Mouse (Mus musculus) cerebellum, adult 2 months (tissue): Measurements from ENCODE around the gene Adgrl3. TPM values are rescaled to one million over a fixed set of nuclear protein-coding genes. Genes with fewer than 3 reads are reported as not detected.

Experiments
- DNase-seq, 2 experiments: peaks; one replicate each; pipeline ENCODE4 v3.0.0; 2021
- H3K27ac ChIP-seq: fragments of 200-500 bp; 2 replicates; pipeline ENCODE4 v1.5.1; 2012; ENCODE audit warnings: low read length, control low read depth, inconsistent platforms; ENCODE audit not compliant: insufficient read depth
- H3K27me3 ChIP-seq: fragments of 200-500 bp; 2 replicates; pipeline ENCODE4 v1.6.1; 2012; ENCODE audit warnings: inconsistent platforms, mild to moderate bottlenecking, low read length, moderate library complexity; ENCODE audit not compliant: control insufficient read depth, insufficient read depth
- H3K4me1 ChIP-seq: fragments of 200-500 bp; 2 replicates; pipeline ENCODE4 v1.6.1; 2011; ENCODE audit warnings: low read length; ENCODE audit not compliant: control insufficient read depth, insufficient read depth
- H3K4me3 ChIP-seq: fragments of 200-500 bp; replicated peaks from 2 replicates; pipeline ENCODE3; 2011; ENCODE audit warnings: mild to moderate bottlenecking, low read depth, low read length, control low read depth; ENCODE audit not compliant: insufficient read depth
- CTCF ChIP-seq: fragments of 200-500 bp; IDR thresholded peaks from 2 replicates; pipeline ENCODE4 v1.5.1; 2011; ENCODE audit warnings: low read depth, mild to moderate bottlenecking, control low read depth, low read length, moderate library complexity, borderline replicate concordance; ENCODE audit not compliant: insufficient read depth
- POLR2A ChIP-seq: fragments of 200-500 bp; IDR thresholded peaks from 2 replicates; pipeline ENCODE4 v1.6.1; 2011; ENCODE audit warnings: low read length, control low read depth, borderline replicate concordance; ENCODE audit not compliant: insufficient read depth
- WGBS: fragments of 180-500 bp; shearing (Covaris S2); methylation state at CpG from one replicate; pipeline ENCODE4 v1.1.7; 2018; 5-methylcytosine and 5-hydroxymethylcytosine counted together
- polyA plus RNA-seq: library from polyadenylated mRNA; depleted of rRNA; stranded (reverse); fragments of >200 nt; gene quantifications from 2 replicates; pipeline ENCODE4 v1.2.3, GENCODE M21; 2012

Adgrl3 gene
- polyA plus RNA-seq, 1 experiment, result 59.3 TPM

GRCm38 (mm10) chr5:81023923-81024715 lies 4.2 kb downstream of the Adgrl3 start:
- H3K4me3 ChIP-seq, result peak overlapping the region; percentile 13
- H3K4me1 ChIP-seq, result no peaks in the 10 kb centered on the region; the same call in 1 of the 2 replicates
- no peak overlapping the region for H3K27ac ChIP-seq
- DNase-seq, result peak in 1 of 2 experiments; percentile 15
- TF ChIP-seq POLR2A, result no peak
- TF ChIP-seq CTCF, result no peak
- 65% methylated on average over 17 of the region's 17 CpGs for WGBS
- H3K27me3 ChIP-seq, result no peaks in the 10 kb centered on the region

- H3K27me3 ChIP-seq, result no peaks in the 10 kb centered on the region
- peak in 1 of 2 experiments; percentile 37 for DNase-seq
- TF ChIP-seq POLR2A (no peak), CTCF (no peak)
- no peaks in the 10 kb centered on the region; the same call in 1 of the 2 replicates for H3K4me1 ChIP-seq
- H3K4me3 ChIP-seq, result no peak overlapping the region
- H3K27ac ChIP-seq, result no peak overlapping the region
- 45% methylated on average over 2 of the region's 2 CpGs for WGBS
Observed at GRCm38 (mm10) chr5:81028875-81029274, 8.9 kb downstream of the Adgrl3 start.

GRCm38 (mm10) chr5:81037091-81037490 lies 17.2 kb downstream of the Adgrl3 start:
- TF ChIP-seq CTCF (no peak), POLR2A (no peak)

GRCm38 (mm10) chr5:81043875-81044274 lies 23.9 kb downstream of the Adgrl3 start:
- H3K4me3 ChIP-seq, result no peak overlapping the region
- no peaks in the 10 kb centered on the region for H3K27me3 ChIP-seq
- DNase-seq, result no peak
- H3K27ac ChIP-seq, result no peak overlapping the region
- TF ChIP-seq POLR2A, result no peak
- TF ChIP-seq CTCF, result no peak
- no peaks in the 10 kb centered on the region for H3K4me1 ChIP-seq

More at GRCm38 (mm10) chr5:81037091-81037490, 17.2 kb downstream of the Adgrl3 start:
- no peak for DNase-seq
- Histone ChIP-seq H3K27ac (no peak overlapping the region), H3K27me3 (no peaks in the 10 kb centered on the region), H3K4me3 (no peak overlapping the region), H3K4me1 (no peaks in the 10 kb centered on the region)

GRCm38 (mm10) chr5:81046128-81046527 lies 26.2 kb downstream of the Adgrl3 start:
- 59% methylated on average over 4 of the region's 4 CpGs for WGBS
- DNase-seq, result no peak
- Histone ChIP-seq H3K27ac (no peak overlapping the region), H3K27me3 (no peaks in the 10 kb centered on the region), H3K4me3 (no peak overlapping the region), H3K4me1 (no peaks in the 10 kb centered on the region)
- TF ChIP-seq CTCF (no peak), POLR2A (no peak)

GRCm38 (mm10) chr5:81054628-81055027 lies 34.7 kb downstream of the Adgrl3 start:
- Histone ChIP-seq H3K4me1 (peaks cover 6% of the 10 kb centered on the region; the same call in 1 of the 2 replicates), H3K27me3 (no peaks in the 10 kb centered on the region), H3K27ac (no peak overlapping the region), H3K4me3 (no peak overlapping the region)
- 52% methylated on average over 4 of the region's 4 CpGs for WGBS
- TF ChIP-seq POLR2A (no peak), CTCF (no peak)
- no peak for DNase-seq

GRCm38 (mm10) chr5:81055253-81055652 lies 35.3 kb downstream of the Adgrl3 start:
- H3K4me1 ChIP-seq, result peaks cover 6% of the 10 kb centered on the region; the same call in 1 of the 2 replicates
- no peak for TF ChIP-seq CTCF
- no peak for DNase-seq
- WGBS, result 65% methylated on average over 2 of the region's 2 CpGs
- no peak overlapping the region for H3K27ac ChIP-seq
- no peak overlapping the region for H3K4me3 ChIP-seq
- H3K27me3 ChIP-seq, result no peaks in the 10 kb centered on the region

- no peak overlapping the region for H3K27ac ChIP-seq
- WGBS, result 66% methylated on average over 2 of the region's 2 CpGs
- no peaks in the 10 kb centered on the region for H3K27me3 ChIP-seq
- DNase-seq, result no peak
- H3K4me3 ChIP-seq, result no peak overlapping the region
- H3K4me1 ChIP-seq, result peaks cover 6% of the 10 kb centered on the region; the same call in 1 of the 2 replicates
- TF ChIP-seq CTCF (no peak), POLR2A (no peak)
Observed at GRCm38 (mm10) chr5:81058122-81058521, 38.2 kb downstream of the Adgrl3 start.
